Mouse (Mus musculus) heart, postnatal 0 days (tissue): Measurements from ENCODE around the gene Epha4.

Experiments used
- CTCF ChIP-seq: IDR thresholded peaks from 2 replicates; pipeline ENCODE4 v1.5.1; 2016; ENCODE audit warnings: antibody characterized with exemption, control low read depth, low read depth
- EP300 ChIP-seq: IDR thresholded peaks from 2 replicates; pipeline ENCODE4 v1.6.1; 2016; ENCODE audit warnings: antibody characterized with exemption, low read depth

DNA sequence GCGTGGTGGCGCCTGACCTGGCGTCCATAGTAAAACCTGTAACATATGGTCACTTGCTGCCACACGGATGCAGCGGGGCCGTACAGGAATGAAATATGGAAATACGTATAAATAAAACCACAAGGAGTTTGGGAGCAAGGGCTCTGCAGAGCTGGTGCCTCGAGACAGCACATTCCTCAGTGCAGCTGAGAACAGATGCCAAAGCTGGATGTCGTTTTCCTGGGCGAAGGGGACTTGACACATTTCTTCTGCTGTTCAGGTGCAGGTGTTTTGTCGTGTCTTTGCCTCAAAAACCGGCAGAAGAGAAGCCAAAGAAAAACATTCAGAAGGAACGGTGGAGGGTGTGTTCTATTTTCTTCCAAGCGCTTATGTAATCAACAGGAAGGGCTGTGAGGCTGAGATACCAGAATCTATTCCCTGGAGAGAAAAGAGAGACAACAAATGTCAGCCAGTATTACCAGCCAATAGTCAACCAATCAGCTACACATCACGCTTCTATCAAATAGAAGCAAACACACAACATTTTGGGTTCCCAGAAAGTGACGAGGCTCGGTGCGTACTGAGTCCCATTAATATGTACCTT, 145.5 kb downstream of the Epha4 start:
- TF ChIP-seq CTCF (no peak), EP300 (no peak)
